In the genomic region with DNA sequence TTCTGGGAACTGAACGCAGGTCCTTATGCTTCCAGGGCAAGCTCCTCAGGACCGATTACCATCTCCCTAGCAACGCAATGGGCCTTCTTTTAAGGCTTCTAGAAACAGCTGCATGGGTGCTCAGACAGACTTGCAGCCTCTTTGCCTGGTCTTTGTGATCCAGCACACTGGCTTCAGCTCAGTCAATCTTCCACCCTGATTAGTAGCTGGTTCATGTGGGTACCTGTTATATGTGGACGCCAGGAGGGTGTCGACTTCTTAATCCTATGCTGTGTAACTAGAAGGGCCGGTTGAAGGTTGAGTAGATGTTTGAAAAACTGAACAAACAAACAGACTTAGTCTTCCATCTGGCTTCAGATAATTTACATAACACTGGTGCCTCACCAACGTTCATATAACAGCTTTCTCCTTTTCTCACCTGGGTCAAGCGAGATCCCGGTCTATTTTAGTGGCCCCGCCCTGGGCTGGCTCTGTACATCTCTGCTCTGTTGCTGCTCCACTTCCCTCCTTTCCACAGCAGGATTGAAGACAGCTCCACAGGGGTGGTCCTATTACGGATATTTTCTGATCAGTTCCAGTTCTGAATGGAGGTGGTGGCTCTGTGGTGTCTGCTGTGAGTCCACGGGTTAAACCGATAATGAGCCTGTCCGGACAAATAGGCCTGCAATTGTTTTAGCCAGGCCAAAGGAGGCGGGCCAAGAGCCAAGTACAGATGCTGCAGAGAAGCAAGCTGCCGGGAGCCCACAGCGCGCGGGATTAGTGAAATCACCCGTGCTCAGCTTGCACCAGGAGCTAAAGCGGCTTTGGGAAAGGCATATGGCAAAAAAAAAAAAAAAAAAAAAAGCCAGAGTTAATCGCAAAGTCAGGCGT, we compare ENCODE assay signal across 8 mouse cellular contexts.
DNase-seq lines count a peak whose midpoint lies in the region; ATAC-seq lines count a peak whose summit lies in the region.

No protein-coding gene starts in this region.

- no peaks in the 10 kb centered on the region for H3K27me3 ChIP-seq in forebrain, embryonic 16.5 days (replicated peaks; ENCODE audit: control insufficient read depth, insufficient read depth, low read length)
- no peaks in the 10 kb centered on the region for H3K27me3 ChIP-seq in midbrain, embryonic 16.5 days (ENCODE audit: control insufficient read depth, insufficient read depth, low read depth, low read length)
- no peaks in the 10 kb centered on the region for H3K27me3 ChIP-seq in kidney, embryonic 15.5 days

- WGBS in forebrain, embryonic 16.5 days = 12% methylated on average over 22 of the region's 23 CpGs
- 20% methylated on average over 23 of the region's 23 CpGs for WGBS in midbrain, embryonic 16.5 days
- WGBS in kidney, embryonic 15.5 days = 72% methylated on average over 23 of the region's 23 CpGs

- peaks cover 18% of the 10 kb centered on the region for H3K4me1 ChIP-seq in forebrain, embryonic 16.5 days (replicated peaks; ENCODE audit: control insufficient read depth, insufficient read depth, low read length)
- peaks cover 21% of the 10 kb centered on the region for H3K4me1 ChIP-seq in midbrain, embryonic 16.5 days (ENCODE audit: control insufficient read depth, insufficient read depth, low read length)
- peaks cover 9% of the 10 kb centered on the region for H3K4me1 ChIP-seq in kidney, embryonic 15.5 days

- peak overlapping the region; percentile 69 for H3K27ac ChIP-seq in forebrain, embryonic 16.5 days (ENCODE audit: low read length)
- H3K27ac ChIP-seq in midbrain, embryonic 16.5 days (ENCODE audit: low read length) = peak overlapping the region; percentile 81
- H3K27ac ChIP-seq in kidney, embryonic 15.5 days = no peak overlapping the region

- H3K9ac ChIP-seq in forebrain, embryonic 16.5 days (replicated peaks; ENCODE audit: low read depth, low read length) = peak overlapping the region; percentile 36
- no peak overlapping the region; the same call in 1 of the 2 replicates for H3K9ac ChIP-seq in midbrain, embryonic 16.5 days (ENCODE audit: low read depth, low read length)
- no peak overlapping the region for H3K9ac ChIP-seq in kidney, embryonic 15.5 days

- no peaks in the 10 kb centered on the region for H3K9me3 ChIP-seq in forebrain, embryonic 16.5 days (ENCODE audit: control insufficient read depth, low read length)
- no peaks in the 10 kb centered on the region for H3K9me3 ChIP-seq in midbrain, embryonic 16.5 days (replicated peaks; ENCODE audit: control insufficient read depth, low read length, poor library complexity, severe bottlenecking)
- H3K9me3 ChIP-seq in kidney, embryonic 15.5 days (replicated peaks) = no peaks in the 10 kb centered on the region

- peak; percentile 73 for ATAC-seq in forebrain, embryonic 16.5 days
- ATAC-seq in midbrain, embryonic 16.5 days = peak; percentile 64
- no peak for ATAC-seq in kidney, embryonic 15.5 days (replicated peaks; ENCODE audit: low FRiP score)

- H3K4me2 ChIP-seq in forebrain, embryonic 16.5 days (ENCODE audit: low read length) = peak overlapping the region; percentile 38
- peak overlapping the region; percentile 36 for H3K4me2 ChIP-seq in midbrain, embryonic 16.5 days (ENCODE audit: low read length)
- no peak overlapping the region for H3K4me2 ChIP-seq in kidney, embryonic 15.5 days

- no peak overlapping the region for H3K4me3 ChIP-seq in forebrain, embryonic 16.5 days (replicated peaks; ENCODE audit: low read length)
- H3K4me3 ChIP-seq in midbrain, embryonic 16.5 days (ENCODE audit: low read depth, low read length) = no peak overlapping the region
- no peak overlapping the region for H3K4me3 ChIP-seq in kidney, embryonic 15.5 days (replicated peaks)

- peak; percentile 49 for DNase-seq in kidney, postnatal 10 days
- no peak for DNase-seq in kidney, adult 8-10 months
- DNase-seq in cerebellum, adult 18-20 months = peak; percentile 76 to 78
- DNase-seq in layer of hippocampus, adult 18-20 months (ENCODE audit: low spot score in 2 of 2) = peak; percentile 42 to 68
- DNase-seq in urinary bladder, postnatal 25 days (ENCODE audit: low spot score) = no peak

- no peaks in the 10 kb centered on the region for H3K36me3 ChIP-seq in forebrain, embryonic 16.5 days (ENCODE audit: control insufficient read depth, insufficient read depth)
- no peaks in the 10 kb centered on the region for H3K36me3 ChIP-seq in midbrain, embryonic 16.5 days (ENCODE audit: control insufficient read depth, insufficient read depth, low read length)
- H3K36me3 ChIP-seq in kidney, embryonic 15.5 days = no peaks in the 10 kb centered on the region

Comparison
In these comparisons a context has a peak if more than half of its experiments do, and no peak if none do; other contexts are left out.
1. DNase-seq: peak in kidney, postnatal 10 days (single experiment), cerebellum, adult 18-20 months (2 of 2) and layer of hippocampus, adult 18-20 months (2 of 2); none in kidney, adult 8-10 months (0 of 2) and urinary bladder, postnatal 25 days (single experiment).